Mouse (Mus musculus): ENCODE measurements around the gene Bik.

Bik gene

GRCm38 (mm10) chr15:83547144-83547543 lies 20.5 kb downstream of the Bik start:
- no peak for DNase-seq (ENCODE audit: low spot score in 2 of 2)

DNA sequence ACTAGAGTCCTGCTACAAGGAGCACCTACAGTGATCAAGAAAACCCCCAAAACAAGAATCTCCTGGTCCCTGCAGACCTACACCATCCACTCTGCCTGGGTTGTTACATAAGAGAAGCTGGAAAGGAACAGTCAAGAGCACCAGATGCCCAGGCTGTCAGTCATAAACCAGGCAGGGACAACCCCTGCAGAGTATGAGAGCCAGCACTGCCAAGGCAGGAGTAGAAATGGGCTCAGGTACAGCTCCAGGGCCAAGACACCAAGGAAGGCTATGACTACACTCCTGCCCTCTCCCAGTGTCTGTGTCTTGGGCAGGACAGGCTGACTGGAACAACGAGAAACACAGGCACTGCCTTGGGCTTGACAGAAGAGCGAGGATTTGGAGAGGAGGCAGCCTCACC lies 23.5 kb downstream of the Bik start:
- DNase-seq (ENCODE audit: low spot score in 2 of 2): no peak

- DNase-seq (ENCODE audit: low spot score in 2 of 2): no peak
Measured at GRCm38 (mm10) chr15:83553831-83554230, 27.2 kb downstream of the Bik start.

- DNase-seq (ENCODE audit: low spot score in 2 of 2): peak; percentile 77 to 82
Measured at GRCm38 (mm10) chr15:83555161-83555974, 28.7 kb downstream of the Bik start.

GRCm38 (mm10) chr15:83560941-83561477 lies 34.3 kb downstream of the Bik start:
- DNase-seq (ENCODE audit: low spot score in 2 of 2): no peak

DNA sequence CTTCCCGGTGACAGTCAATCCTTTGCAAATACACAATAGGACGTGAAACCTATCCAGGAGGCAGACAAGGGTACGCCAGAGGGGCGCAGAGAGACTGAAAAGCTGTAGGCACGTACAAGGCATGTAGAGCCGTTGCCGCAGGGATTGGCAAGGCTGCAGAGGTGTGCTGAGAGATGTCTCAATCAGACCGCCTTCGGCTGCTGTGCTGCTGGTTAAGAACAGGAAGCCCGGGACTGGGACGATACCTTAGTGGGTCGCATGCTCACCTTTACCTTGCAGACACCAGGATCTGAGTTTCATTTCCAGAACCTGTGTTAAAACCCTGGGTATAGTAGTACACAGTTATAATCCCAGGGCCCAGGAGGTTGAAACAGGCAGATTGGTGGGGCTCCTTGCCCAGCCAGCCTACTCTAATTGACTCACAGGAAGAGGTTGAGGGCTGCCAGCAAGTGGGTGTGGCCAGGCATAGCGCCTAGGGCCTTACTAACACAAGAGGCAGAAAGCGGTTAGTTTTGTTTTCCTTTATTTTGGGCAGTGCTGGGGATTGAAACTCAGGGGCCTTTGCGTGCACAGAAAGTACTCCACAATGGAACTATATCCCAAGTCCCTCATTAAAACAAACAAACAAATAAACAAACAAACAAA lies 36.1 kb downstream of the Bik start:
- peak; percentile 39 to 58 for DNase-seq (ENCODE audit: low spot score in 2 of 2)

- DNase-seq (ENCODE audit: low spot score in 2 of 2): no peak
Measured at GRCm38 (mm10) chr15:83563327-83563856, 36.7 kb downstream of the Bik start, which contains the start of the genes Tspo and Mcat. Tspo (plus strand) TSS chr15:83563592. Mcat (minus strand) TSS chr15:83563787.

DNA sequence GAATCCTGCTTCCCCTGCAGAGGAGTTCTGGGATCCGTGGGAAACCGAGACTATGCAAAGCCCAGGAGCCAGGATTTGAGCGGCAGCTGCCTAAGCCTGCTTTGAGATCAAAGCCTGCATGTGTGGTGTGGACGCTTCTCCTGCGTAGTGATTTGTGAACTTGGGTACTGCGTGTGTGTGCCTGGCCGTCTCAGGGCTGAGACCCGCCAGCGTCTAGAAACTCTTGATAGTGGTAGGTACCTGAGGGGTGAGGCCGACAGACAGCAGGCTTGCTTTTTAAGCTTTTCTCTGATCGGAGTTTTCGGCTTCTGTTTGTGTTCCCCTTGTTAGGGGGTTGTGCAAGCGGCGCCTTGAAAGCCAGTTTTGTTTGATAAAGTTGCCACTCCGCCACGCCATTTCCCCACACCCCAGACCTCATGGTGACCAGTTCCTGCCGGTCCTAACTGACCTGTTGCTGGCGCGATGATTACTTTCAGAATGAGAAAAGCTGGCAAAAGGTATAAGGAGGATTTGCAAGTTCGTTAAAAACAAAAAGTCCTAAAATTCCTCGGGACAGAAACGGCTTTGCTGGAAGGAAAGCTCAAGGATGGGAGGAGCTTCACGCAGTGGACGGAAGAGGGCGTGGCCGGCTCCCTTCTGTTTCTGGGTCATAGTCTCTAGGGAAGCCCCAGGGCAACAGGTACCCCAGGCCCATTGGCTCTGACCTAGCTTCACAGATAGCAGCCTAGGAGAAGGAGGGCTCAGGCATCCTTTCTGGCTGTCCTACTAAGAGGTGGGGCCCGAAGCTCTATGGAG lies 37.4 kb downstream of the Bik start:
- no peak for DNase-seq (ENCODE audit: low spot score in 2 of 2)

- no peak for DNase-seq (ENCODE audit: low spot score in 2 of 2)
Measured at GRCm38 (mm10) chr15:83565434-83565833, 38.8 kb downstream of the Bik start.

DNA sequence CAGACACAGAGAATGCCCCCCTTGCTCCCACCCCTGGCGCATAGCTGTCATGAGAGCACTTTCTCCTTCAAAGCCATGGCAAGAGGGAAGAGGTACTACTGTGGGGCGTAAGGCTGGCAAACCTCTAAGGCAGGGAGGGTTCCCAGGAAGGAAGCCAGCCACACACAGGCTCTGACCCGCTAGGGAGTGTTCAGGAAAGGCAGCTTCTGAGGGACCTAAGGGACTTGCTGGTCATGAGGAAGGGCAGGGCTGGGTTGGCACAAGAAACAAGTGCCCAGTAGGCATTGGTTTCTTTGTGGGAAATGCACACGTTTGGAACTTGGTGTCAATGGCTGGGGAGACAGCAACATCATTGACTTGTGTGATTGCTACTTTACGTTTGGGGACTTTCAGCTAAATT lies 39.3 kb downstream of the Bik start:
- no peak for DNase-seq (ENCODE audit: low spot score in 2 of 2)

GRCm38 (mm10) chr15:83567728-83568127 lies 41.1 kb downstream of the Bik start:
- DNase-seq (ENCODE audit: low spot score in 2 of 2): no peak

GRCm38 (mm10) chr15:83568544-83568943 lies 41.9 kb downstream of the Bik start:
- DNase-seq (ENCODE audit: low spot score in 2 of 2): no peak

DNA sequence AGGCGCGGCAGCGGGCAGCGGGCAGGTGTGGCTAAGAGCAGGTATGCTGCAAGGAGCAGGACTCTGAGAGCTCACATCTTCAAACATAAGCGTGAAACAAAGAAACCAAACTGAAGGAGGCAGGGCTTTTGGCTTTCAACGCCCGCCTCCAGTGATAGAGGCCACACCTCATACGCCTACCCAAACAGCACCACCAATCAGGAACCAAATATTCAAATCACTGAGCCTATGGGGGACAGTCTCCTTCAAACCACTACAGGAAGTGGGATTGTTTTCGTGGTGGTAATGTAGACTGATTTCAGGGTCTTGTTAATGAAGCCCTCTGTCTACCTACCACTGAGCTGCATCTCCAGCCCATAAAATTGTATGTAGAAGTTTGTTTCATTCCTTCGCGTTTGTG lies 43.0 kb downstream of the Bik start:
- no peak for DNase-seq (ENCODE audit: low spot score in 2 of 2)

DNA sequence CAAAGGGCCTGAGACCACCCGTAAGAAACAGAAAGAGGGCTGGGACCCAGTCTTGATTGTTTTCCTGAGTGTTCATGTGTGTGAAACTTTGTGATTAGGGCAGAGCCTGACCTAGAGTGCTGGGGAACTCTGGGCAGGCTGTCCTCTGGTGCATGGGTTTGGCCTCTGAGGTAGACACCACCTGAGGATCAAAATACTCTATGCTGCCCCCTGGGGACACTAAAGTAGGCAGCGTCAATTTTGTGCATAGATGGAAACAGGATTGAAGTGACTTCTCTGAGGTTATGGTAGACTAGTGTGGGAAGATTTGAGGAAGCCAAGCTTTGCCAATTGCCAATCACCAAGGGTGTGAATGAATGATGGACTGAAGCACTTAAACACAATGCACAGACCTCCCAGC lies 44.0 kb downstream of the Bik start:
- no peak for DNase-seq (ENCODE audit: low spot score in 2 of 2)

DNA sequence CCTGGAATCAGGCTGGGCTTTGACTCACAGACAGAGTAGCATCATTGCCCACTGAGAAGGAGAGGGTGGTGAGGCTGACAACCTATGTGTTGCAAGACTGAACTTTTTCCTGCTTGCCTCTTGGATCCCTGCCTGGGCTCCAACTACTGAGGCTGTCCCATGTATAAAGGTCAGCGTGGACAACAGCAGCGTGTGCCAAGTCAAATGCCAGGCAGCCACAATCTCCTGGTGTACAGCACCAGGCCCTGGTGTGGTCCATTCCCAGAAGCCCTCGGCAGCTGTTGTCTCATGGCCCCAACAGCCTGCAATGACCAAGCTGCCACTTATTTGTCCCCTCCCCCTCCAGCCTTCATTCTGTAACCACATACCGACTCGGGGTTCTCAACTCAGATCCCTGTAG lies 45.0 kb downstream of the Bik start:
- no peak for DNase-seq (ENCODE audit: low spot score in 2 of 2)

GRCm38 (mm10) chr15:83572132-83572531 lies 45.5 kb downstream of the Bik start:
- no peak for DNase-seq (ENCODE audit: low spot score in 2 of 2)

- DNase-seq (ENCODE audit: low spot score in 2 of 2): no peak
Measured at GRCm38 (mm10) chr15:83573606-83574005, 46.9 kb downstream of the Bik start.

- DNase-seq (ENCODE audit: low spot score in 2 of 2): no peak
Measured at GRCm38 (mm10) chr15:83574731-83575351, 48.2 kb downstream of the Bik start.

DNA sequence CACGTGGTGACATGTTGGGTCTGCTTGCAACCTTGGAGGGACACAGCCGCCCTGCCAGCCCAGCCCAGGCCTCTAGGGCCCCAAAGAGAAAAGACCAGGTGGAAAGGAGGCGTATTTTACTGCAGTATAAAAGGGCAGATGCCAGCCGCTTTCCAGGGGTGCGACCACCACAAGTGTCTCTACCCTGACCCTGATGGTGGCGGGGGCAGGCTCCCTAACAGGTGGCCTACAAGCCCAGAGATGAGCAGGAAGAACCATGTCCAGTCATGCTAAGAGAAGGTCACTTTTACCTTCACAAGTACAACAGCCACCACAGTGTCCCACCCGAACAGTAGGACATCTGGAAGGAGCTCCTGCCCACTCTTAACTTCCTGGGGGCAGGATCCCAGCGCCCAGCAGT lies 48.9 kb downstream of the Bik start:
- DNase-seq (ENCODE audit: low spot score in 2 of 2): no peak

DNA sequence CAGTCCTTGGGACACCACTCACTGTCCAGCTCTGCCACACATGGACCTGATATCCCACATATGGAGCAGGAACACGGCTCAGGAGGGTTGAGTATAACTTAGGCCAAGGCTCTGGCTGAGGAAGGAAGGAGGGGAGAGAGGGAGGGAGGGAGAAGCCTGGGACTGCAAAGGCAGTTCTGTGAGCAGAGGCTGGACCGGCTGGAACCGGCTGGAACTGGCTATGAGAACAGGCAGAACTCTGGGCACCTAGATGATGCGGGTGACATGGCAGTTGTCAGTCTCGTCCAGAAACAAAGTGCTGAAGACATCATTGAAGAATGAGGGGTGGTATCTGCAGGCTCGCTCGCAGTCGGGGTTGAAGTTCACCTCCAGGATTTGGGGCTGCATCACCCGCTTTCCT lies 50.0 kb downstream of the Bik start:
- no peak for DNase-seq (ENCODE audit: low spot score in 2 of 2)

DNA sequence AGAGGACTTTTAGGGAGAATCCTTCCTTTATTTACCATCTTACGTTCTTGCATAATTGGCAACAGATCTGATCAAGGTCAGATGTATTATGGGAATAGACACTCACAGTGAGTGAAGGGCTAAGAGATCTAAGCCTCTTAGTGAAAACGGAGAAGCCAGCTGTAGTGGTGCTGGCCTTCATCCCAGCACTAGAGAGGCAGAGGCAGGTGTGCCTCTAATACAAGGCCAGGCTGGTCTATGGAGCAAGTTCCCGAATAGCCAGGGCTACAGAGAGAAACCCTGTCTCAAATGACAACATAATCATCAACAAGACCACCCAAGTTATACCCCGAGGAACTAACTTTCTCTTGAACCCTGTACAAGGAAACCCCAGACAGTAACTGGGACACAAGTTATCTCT lies 56.3 kb downstream of the Bik start:
- no peak for DNase-seq (ENCODE audit: low spot score in 2 of 2)
